Mouse (Mus musculus) liver, embryonic 14.5 days (tissue): ENCODE data around the gene Tmem219.

Experiments used
- CTCF ChIP-seq: IDR thresholded peaks from 2 replicates; pipeline ENCODE4 v1.5.1; 2016; ENCODE audit warnings: antibody characterized with exemption, low read depth, control low read depth
- EP300 ChIP-seq: IDR thresholded peaks from 2 replicates; pipeline ENCODE4 v1.6.1; 2016; ENCODE audit warnings: antibody characterized with exemption, low read depth

- TF ChIP-seq CTCF, result no peak
- TF ChIP-seq EP300, result no peak
Observed at GRCm38 (mm10) chr7:126950647-126951615, 28.2 kb upstream of the Tmem219 start.
